Mouse (Mus musculus): ENCODE measurements around the gene Apol8. TPM values are rescaled to one million over a fixed set of nuclear protein-coding genes. Genes with fewer than 3 reads are reported as not detected.

Apol8 gene
- polyA plus RNA-seq, 1 experiment from 2014 or later = 0.26 TPM

DNA sequence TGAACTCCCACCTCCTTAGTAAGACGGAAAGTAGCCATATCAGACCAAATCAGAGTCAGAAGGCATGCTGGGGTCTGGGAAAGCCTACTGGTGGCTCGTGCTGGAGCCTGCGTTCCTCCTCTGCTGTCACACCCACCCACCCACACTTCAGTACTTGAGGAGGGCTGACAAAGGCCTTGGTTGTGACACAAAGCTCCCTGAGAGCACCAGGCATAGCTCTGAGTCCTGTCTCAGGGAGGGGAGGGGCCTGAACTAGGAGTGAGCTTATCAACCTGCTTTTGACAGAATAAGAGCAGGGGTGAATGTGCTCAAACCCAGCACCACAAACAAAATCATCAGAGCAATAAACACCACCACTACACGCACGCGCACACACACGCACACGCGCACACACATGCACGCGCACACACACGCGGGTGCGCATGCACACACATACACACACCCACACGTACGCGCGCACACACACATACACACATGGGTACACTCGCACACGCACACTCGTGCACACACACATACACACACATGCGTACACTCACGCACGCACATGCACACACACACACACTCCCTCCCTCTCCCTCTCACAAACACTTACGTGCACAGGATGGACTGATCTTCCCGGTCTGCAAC, 39.7 kb upstream of the Apol8 start:
- H3K4me2 ChIP-seq (replicated peaks; ENCODE audit: low read depth, low read length) = no peak overlapping the region
- no peak for DNase-seq (ENCODE audit: low spot score)
- H3K4me1 ChIP-seq (ENCODE audit: insufficient read depth, low read depth, low read length) = peaks cover 45% of the 10 kb centered on the region
- no peaks in the 10 kb centered on the region for H3K9me3 ChIP-seq (ENCODE audit: low read length)
- TF ChIP-seq EP300 (IDR thresholded peaks at IDR 0.05) (no peak), CTCF (IDR thresholded peaks at IDR 0.05) (no peak)
- H3K27me3 ChIP-seq (replicated peaks; ENCODE audit: insufficient read depth, low read length) = no peaks in the 10 kb centered on the region
- no peak for ATAC-seq
- peaks cover 37% of the 10 kb centered on the region for H3K36me3 ChIP-seq (ENCODE audit: insufficient read depth, low read length)
- no peak overlapping the region for H3K4me3 ChIP-seq (ENCODE audit: low read depth, low read length)
- 92% methylated on average over 26 of the region's 26 CpGs for WGBS
- H3K9ac ChIP-seq (replicated peaks; ENCODE audit: low read depth) = no peak overlapping the region
- H3K27ac ChIP-seq (ENCODE audit: low read length) = no peak overlapping the region

DNA sequence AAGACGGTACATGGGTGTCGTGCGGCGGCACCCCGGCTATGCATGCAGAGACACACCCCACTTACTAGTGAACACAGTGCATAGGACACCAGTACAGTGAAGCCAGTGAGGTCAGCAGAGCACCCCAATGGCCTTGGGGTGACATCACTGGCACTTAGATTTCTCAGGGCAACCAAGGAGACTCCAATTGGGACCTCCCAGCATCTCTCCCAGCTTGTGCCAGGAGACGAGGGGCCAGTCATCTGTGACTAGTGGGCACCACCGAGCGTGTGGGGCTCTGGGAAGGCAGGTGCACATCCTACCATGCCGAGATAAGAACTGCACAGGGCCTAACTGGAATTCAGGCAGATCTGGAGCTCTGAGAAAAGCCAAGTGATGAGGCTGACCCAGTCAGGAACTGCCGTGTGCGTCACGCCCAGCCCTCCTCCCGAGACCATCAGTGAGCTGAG, 38.1 kb upstream of the Apol8 start:
- ATAC-seq (no peak), DNase-seq (ENCODE audit: low spot score) (no peak)
- Histone ChIP-seq H3K4me3 (ENCODE audit: low read depth, low read length) (no peak overlapping the region), H3K9ac (replicated peaks; ENCODE audit: low read depth) (no peak overlapping the region), H3K36me3 (ENCODE audit: insufficient read depth, low read length) (peaks cover 46% of the 10 kb centered on the region), H3K9me3 (ENCODE audit: low read length) (no peaks in the 10 kb centered on the region), H3K27ac (ENCODE audit: low read length) (no peak overlapping the region), H3K4me1 (ENCODE audit: insufficient read depth, low read depth, low read length) (peaks cover 34% of the 10 kb centered on the region), H3K4me2 (replicated peaks; ENCODE audit: low read depth, low read length) (no peak overlapping the region), H3K27me3 (replicated peaks; ENCODE audit: insufficient read depth, low read length) (no peaks in the 10 kb centered on the region)
- TF ChIP-seq CTCF (IDR thresholded peaks at IDR 0.05) (no peak), EP300 (IDR thresholded peaks at IDR 0.05) (no peak)
- 79% methylated on average over 13 of the region's 13 CpGs for WGBS

DNA sequence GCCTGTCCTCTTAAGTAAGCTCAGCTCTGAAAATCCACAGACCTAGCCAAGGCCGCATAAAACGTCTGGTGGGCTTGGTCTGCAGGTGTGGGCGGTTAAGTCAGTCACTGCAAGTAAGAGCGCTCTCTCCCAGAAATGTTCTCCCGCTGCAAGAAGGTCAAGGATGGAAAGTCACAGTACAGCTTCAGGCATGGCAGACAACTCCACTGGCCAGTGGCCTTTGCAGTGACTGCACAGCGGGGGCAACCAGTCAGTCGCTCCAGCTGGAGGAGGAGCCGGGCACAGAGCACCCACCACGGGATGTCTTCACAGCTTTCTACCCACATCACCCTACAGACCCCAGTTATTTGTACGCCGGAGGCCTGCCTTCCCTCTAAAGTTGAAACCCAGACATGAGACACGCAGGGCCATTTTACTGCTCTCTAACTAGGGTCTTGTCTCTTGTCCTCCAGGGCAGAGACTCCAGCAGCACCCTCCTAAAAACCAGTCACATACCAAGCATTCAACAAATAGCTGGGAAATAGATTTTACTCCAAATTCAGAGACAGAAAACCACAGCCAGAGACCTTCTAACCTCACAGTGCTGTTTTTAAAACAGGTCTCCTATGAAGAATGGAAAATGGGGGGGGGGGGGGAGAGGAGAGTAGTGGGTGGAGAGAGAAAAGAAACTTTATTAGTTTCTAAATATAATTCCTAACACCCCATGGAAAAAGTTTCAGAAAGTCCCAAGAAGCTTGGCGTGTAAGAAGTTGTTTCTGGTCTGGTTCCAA, 37.5 kb upstream of the Apol8 start:
- no peak for DNase-seq (ENCODE audit: low spot score)
- WGBS = 83% methylated on average over 13 of the region's 13 CpGs
- Histone ChIP-seq H3K4me3 (ENCODE audit: low read depth, low read length) (no peak overlapping the region), H3K4me1 (ENCODE audit: insufficient read depth, low read depth, low read length) (peaks cover 28% of the 10 kb centered on the region), H3K36me3 (ENCODE audit: insufficient read depth, low read length) (peaks cover 47% of the 10 kb centered on the region), H3K27me3 (replicated peaks; ENCODE audit: insufficient read depth, low read length) (no peaks in the 10 kb centered on the region), H3K9ac (replicated peaks; ENCODE audit: low read depth) (no peak overlapping the region), H3K9me3 (ENCODE audit: low read length) (no peaks in the 10 kb centered on the region), H3K4me2 (replicated peaks; ENCODE audit: low read depth, low read length) (no peak overlapping the region), H3K27ac (ENCODE audit: low read length) (no peak overlapping the region)
- no peak for ATAC-seq
- no peak for TF ChIP-seq CTCF (IDR thresholded peaks at IDR 0.05)
- TF ChIP-seq EP300 (IDR thresholded peaks at IDR 0.05) = no peak

DNA sequence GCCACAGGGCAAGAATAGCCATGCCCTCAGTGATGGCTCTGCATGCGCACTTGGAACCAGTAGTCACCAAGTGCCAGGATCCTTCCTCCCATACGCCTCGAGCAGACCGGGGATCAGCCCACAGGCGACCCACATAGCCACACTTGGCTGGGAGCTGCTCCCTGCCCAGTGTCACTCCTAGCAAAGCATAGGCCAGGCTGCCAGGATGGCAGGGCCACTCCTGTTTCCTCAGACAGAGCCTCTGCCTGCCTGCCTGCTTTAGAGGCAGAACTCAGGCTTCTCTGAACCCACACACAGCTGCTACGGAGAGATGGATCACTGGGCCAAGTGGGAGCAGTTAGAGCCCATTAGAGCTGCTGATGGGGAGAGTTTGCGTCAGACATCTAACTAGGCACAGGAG, 36.8 kb upstream of the Apol8 start:
- Histone ChIP-seq H3K27ac (ENCODE audit: low read length) (no peak overlapping the region), H3K27me3 (replicated peaks; ENCODE audit: insufficient read depth, low read length) (no peaks in the 10 kb centered on the region)
- 87% methylated on average over 7 of the region's 7 CpGs for WGBS

DNA sequence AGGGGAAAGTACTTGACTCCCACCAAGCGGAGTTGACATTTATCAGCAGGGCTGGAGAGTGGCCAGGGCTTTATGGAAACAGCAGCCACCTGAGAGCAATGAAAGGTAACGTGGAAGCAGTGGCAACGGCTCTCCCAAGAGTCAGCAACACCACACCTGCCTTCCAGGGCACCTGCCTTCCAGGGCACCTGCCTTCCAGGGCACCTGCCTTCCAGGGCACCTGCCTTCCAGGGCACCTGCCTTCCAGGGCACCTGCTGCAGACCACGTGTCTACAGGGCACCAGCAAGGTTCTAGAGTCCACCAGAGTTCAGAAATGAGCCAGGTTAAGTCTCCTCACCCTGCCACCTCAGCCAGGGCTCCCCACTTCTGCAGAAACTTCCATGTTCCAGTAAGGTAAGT, 36.3 kb upstream of the Apol8 start:
- no peak overlapping the region for H3K9ac ChIP-seq (replicated peaks; ENCODE audit: low read depth)
- no peak overlapping the region for H3K4me2 ChIP-seq (replicated peaks; ENCODE audit: low read depth, low read length)
- DNase-seq (ENCODE audit: low spot score) (no peak), ATAC-seq (no peak)
- 65% methylated on average over 4 of the region's 4 CpGs for WGBS
- no peak overlapping the region for H3K4me3 ChIP-seq (ENCODE audit: low read depth, low read length)
- H3K27me3 ChIP-seq (replicated peaks; ENCODE audit: insufficient read depth, low read length) = no peaks in the 10 kb centered on the region
- TF ChIP-seq EP300 (IDR thresholded peaks at IDR 0.05) = no peak
- TF ChIP-seq CTCF (IDR thresholded peaks at IDR 0.05) = no peak
- peaks cover 52% of the 10 kb centered on the region for H3K36me3 ChIP-seq (ENCODE audit: insufficient read depth, low read length)
- no peaks in the 10 kb centered on the region for H3K9me3 ChIP-seq (ENCODE audit: low read length)
- H3K4me1 ChIP-seq (ENCODE audit: insufficient read depth, low read depth, low read length) = peaks cover 16% of the 10 kb centered on the region
- H3K27ac ChIP-seq (ENCODE audit: low read length) = no peak overlapping the region

More for the DNA sequence above, 36.8 kb upstream of the Apol8 start:
- H3K36me3 ChIP-seq (ENCODE audit: insufficient read depth, low read length) = peaks cover 48% of the 10 kb centered on the region
- no peak overlapping the region for H3K4me2 ChIP-seq (replicated peaks; ENCODE audit: low read depth, low read length)
- no peak overlapping the region for H3K9ac ChIP-seq (replicated peaks; ENCODE audit: low read depth)
- no peak overlapping the region for H3K4me3 ChIP-seq (ENCODE audit: low read depth, low read length)
- peaks cover 21% of the 10 kb centered on the region for H3K4me1 ChIP-seq (ENCODE audit: insufficient read depth, low read depth, low read length)
- H3K9me3 ChIP-seq (ENCODE audit: low read length) = no peaks in the 10 kb centered on the region
- DNase-seq (ENCODE audit: low spot score) (no peak), ATAC-seq (no peak)
- TF ChIP-seq CTCF (IDR thresholded peaks at IDR 0.05) (no peak), EP300 (IDR thresholded peaks at IDR 0.05) (no peak)

DNA sequence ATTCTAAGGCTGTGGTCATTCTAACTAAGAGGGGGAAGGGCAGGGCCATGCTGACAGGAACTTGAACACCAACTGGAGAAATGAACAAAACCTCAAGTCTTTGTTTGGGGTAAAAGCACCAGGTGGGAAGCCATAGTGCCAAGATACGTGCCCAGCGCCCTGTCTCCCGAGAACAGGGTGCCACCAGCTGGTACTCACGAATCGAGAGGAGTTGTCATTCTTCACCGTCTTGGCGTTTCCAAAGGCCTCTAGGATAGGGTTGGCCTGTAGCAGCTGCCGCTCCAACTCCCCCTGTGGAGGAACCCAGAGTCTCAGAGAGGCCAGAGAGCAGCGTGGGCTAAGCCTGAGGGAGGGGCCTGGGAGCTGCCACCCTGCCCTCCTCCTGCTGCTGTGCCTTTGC, 35.3 kb upstream of the Apol8 start:
- no peaks in the 10 kb centered on the region for H3K9me3 ChIP-seq (ENCODE audit: low read length)
- DNase-seq (ENCODE audit: low spot score) (no peak), ATAC-seq (no peak)
- H3K27ac ChIP-seq (ENCODE audit: low read length) = no peak overlapping the region
- peaks cover 57% of the 10 kb centered on the region for H3K36me3 ChIP-seq (ENCODE audit: insufficient read depth, low read length)
- H3K9ac ChIP-seq (replicated peaks; ENCODE audit: low read depth) = no peak overlapping the region
- TF ChIP-seq CTCF (IDR thresholded peaks at IDR 0.05) = no peak
- no peak for TF ChIP-seq EP300 (IDR thresholded peaks at IDR 0.05)
- peaks cover 7% of the 10 kb centered on the region for H3K4me1 ChIP-seq (ENCODE audit: insufficient read depth, low read depth, low read length)
- H3K27me3 ChIP-seq (replicated peaks; ENCODE audit: insufficient read depth, low read length) = no peaks in the 10 kb centered on the region
- WGBS = 84% methylated on average over 9 of the region's 9 CpGs
- no peak overlapping the region for H3K4me3 ChIP-seq (ENCODE audit: low read depth, low read length)
- H3K4me2 ChIP-seq (replicated peaks; ENCODE audit: low read depth, low read length) = no peak overlapping the region

Measured in lung, postnatal 0 days (tissue).